In the genomic region with DNA sequence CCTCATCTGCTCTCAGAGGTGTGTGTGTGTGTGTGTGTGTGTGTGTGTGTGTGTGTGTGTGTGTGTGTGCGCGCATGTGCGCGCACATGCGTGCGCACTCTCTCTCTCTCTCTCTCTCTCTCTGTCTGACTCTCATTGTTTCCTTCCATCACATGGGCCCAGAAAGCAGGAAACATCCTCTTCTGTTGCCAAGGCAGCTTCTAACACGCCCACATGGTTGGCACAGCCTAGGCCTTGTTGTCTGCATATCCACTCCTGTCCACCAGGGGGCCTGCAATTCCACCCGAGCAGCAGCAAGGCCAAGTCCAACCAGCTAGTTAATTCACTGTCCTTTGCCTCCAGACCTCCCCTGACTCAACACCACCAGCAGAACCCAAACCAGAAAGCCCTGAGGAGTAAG, we compare ENCODE assay signal across 8 mouse cellular contexts. TPM values are rescaled to one million over a fixed set of nuclear protein-coding genes. Genes with fewer than 3 reads are reported as not detected.
DNase-seq lines count a peak whose midpoint lies in the region; ATAC-seq and TF ChIP-seq lines count a peak whose summit lies in the region.

No protein-coding gene starts in this region.

- no peak for TF ChIP-seq EP300 in liver, embryonic 14.5 days (IDR thresholded peaks at IDR 0.05; ENCODE audit: low read depth)

- peaks cover 17% of the 10 kb centered on the region for H3K27me3 ChIP-seq in forebrain, embryonic 10.5 days (ENCODE audit: poor library complexity, severe bottlenecking)
- H3K27me3 ChIP-seq in heart, embryonic 15.5 days: no peaks in the 10 kb centered on the region
- H3K27me3 ChIP-seq in liver, embryonic 14.5 days (ENCODE audit: control insufficient read depth, insufficient read depth, low read length): no peaks in the 10 kb centered on the region
- no peaks in the 10 kb centered on the region for H3K27me3 ChIP-seq in neural tube, embryonic 12.5 days (replicated peaks)

- peak overlapping the region; percentile 78; the same call in 1 of the 2 replicates for H3K4me3 ChIP-seq in forebrain, embryonic 10.5 days
- H3K4me3 ChIP-seq in heart, embryonic 15.5 days: peak overlapping the region; percentile 81
- peak overlapping the region; percentile 78 to 97 for H3K4me3 ChIP-seq in liver, embryonic 14.5 days (ENCODE audit: insufficient read depth in 1 of 2, low read depth in 2 of 2, low read length in 2 of 2)
- H3K4me3 ChIP-seq in neural tube, embryonic 12.5 days: 0 out of 2 replicates have a peak overlapping the region, but pooled peaks have one; percentile 70

- H3K4me2 ChIP-seq in heart, embryonic 15.5 days: peak overlapping the region; percentile 97
- H3K4me2 ChIP-seq in liver, embryonic 14.5 days (ENCODE audit: low read depth): peak overlapping the region; percentile 98
- H3K4me2 ChIP-seq in neural tube, embryonic 12.5 days (replicated peaks): peak overlapping the region; percentile 93

- peaks cover 58% of the 10 kb centered on the region for H3K4me1 ChIP-seq in forebrain, embryonic 10.5 days
- peaks cover 50% of the 10 kb centered on the region for H3K4me1 ChIP-seq in heart, embryonic 15.5 days (replicated peaks)
- H3K4me1 ChIP-seq in liver, embryonic 14.5 days (replicated peaks; ENCODE audit: control insufficient read depth in 2 of 2, insufficient read depth in 2 of 2, low read length in 1 of 2): peaks cover 9 to 31% of the 10 kb centered on the region in 2 experiments
- peaks cover 51% of the 10 kb centered on the region for H3K4me1 ChIP-seq in neural tube, embryonic 12.5 days

- TF ChIP-seq CTCF in liver, embryonic 14.5 days (IDR thresholded peaks at IDR 0.05; ENCODE audit: low read depth): peak; percentile 99

- no peaks in the 10 kb centered on the region for H3K9me3 ChIP-seq in forebrain, embryonic 10.5 days
- no peaks in the 10 kb centered on the region for H3K9me3 ChIP-seq in heart, embryonic 15.5 days (replicated peaks)
- no peaks in the 10 kb centered on the region for H3K9me3 ChIP-seq in liver, embryonic 14.5 days (ENCODE audit: control insufficient read depth, low read length)
- no peaks in the 10 kb centered on the region for H3K9me3 ChIP-seq in neural tube, embryonic 12.5 days

- peak; percentile 85 to 91 for DNase-seq in CD8-positive naive resting alpha-beta T cell, adult 2 months (ENCODE audit: low read depth in 2 of 2, low spot score in 2 of 2)
- peak; percentile 85 for DNase-seq in c-Kit-positive CD71-negative TER-119-negative erythroid progenitor cells, embryonic 14.5 days (ENCODE audit: low read depth)
- peak; percentile 86 for DNase-seq in forebrain, embryonic 10.5 days (ENCODE audit: extremely low spot score, low spot score)
- peak; percentile 86 to 90 for DNase-seq in kidney, postnatal 25 days
- DNase-seq in liver, embryonic 14.5 days (ENCODE audit: low read depth in 3 of 3, low spot score in 3 of 3): peak; percentile 70 to 76 (median 74)
- peak; percentile 96 for DNase-seq in telencephalon, adult 2 months (ENCODE audit: low read depth, low spot score)

- H3K9ac ChIP-seq in heart, embryonic 15.5 days: no peak overlapping the region
- peak overlapping the region; percentile 91 for H3K9ac ChIP-seq in liver, embryonic 14.5 days (replicated peaks)
- H3K9ac ChIP-seq in neural tube, embryonic 12.5 days: no peak overlapping the region

- 0 out of 2 replicates have a peak overlapping the region, but pooled peaks have one; percentile 3 for H3K27ac ChIP-seq in forebrain, embryonic 10.5 days
- H3K27ac ChIP-seq in heart, embryonic 15.5 days: no peak overlapping the region; the same call in 1 of the 2 replicates
- H3K27ac ChIP-seq in liver, embryonic 14.5 days: no peak overlapping the region
- no peak overlapping the region for H3K27ac ChIP-seq in neural tube, embryonic 12.5 days

- WGBS in forebrain, embryonic 10.5 days: 41% methylated on average over 8 of the region's 8 CpGs
- WGBS in heart, embryonic 15.5 days: 35% methylated on average over 6 of the region's 8 CpGs
- 48% methylated on average over 8 of the region's 8 CpGs for WGBS in liver, embryonic 14.5 days (ENCODE audit: insufficient replicate concordance)
- 42% methylated on average over 6 of the region's 8 CpGs for WGBS in neural tube, embryonic 12.5 days

- peaks cover 46% of the 10 kb centered on the region for H3K36me3 ChIP-seq in forebrain, embryonic 10.5 days (replicated peaks)
- H3K36me3 ChIP-seq in heart, embryonic 15.5 days: peaks cover 33% of the 10 kb centered on the region
- H3K36me3 ChIP-seq in liver, embryonic 14.5 days (replicated peaks; ENCODE audit: control insufficient read depth, insufficient read depth, low read depth): peaks cover 43% of the 10 kb centered on the region
- peaks cover 30% of the 10 kb centered on the region for H3K36me3 ChIP-seq in neural tube, embryonic 12.5 days

- ATAC-seq in heart, embryonic 15.5 days (replicated peaks; ENCODE audit: insufficient number of reproducible peaks, insufficient read depth, low FRiP score, low read depth): peak; percentile 24; the same call in 1 of the 2 replicates
- ATAC-seq in liver, embryonic 14.5 days (ENCODE audit: insufficient read depth): no peak
- ATAC-seq in neural tube, embryonic 12.5 days (ENCODE audit: low FRiP score, low read depth): no peak

RNA-seq across cellular contexts. Expression of gene Mxd3, which starts 2.0 kb away (rescaled TPM):
- polyA plus RNA-seq in forebrain, embryonic 10.5 days (2016; fragmentation: Nextera tagmentation; extraction: Ambion mirVana): 23.0 and 28.5 TPM in 2 replicates
- polyA plus RNA-seq in heart, embryonic 15.5 days (2015; fragmentation: Nextera tagmentation; extraction: Ambion mirVana): 21.8 and 28.7 TPM in 2 replicates
- polyA plus RNA-seq in liver, embryonic 14.5 days (2012; rRNA removed): 32.6 and 32.8 TPM in 2 replicates
- polyA plus RNA-seq in liver, embryonic 14.5 days (2014; fragmentation: Nextera tagmentation; extraction: Ambion mirVana): 23.5 and 26.3 TPM in 2 replicates
- 24.3 and 26.0 TPM in 2 replicates for polyA plus RNA-seq in neural tube, embryonic 12.5 days (2016; fragmentation: Nextera tagmentation; extraction: Ambion mirVana)

RNA-seq across cellular contexts. Expression of gene Rab24, which starts 5.9 kb away (rescaled TPM):
- 67.1 and 76.5 TPM in 2 replicates for polyA plus RNA-seq in forebrain, embryonic 10.5 days (2016; fragmentation: Nextera tagmentation; extraction: Ambion mirVana)
- polyA plus RNA-seq in heart, embryonic 15.5 days (2015; fragmentation: Nextera tagmentation; extraction: Ambion mirVana): 63.9 and 74.2 TPM in 2 replicates
- 42.3 and 47.1 TPM in 2 replicates for polyA plus RNA-seq in liver, embryonic 14.5 days (2012; rRNA removed)
- polyA plus RNA-seq in liver, embryonic 14.5 days (2014; fragmentation: Nextera tagmentation; extraction: Ambion mirVana): 43.9 and 50.7 TPM in 2 replicates
- 100.0 and 109 TPM in 2 replicates for polyA plus RNA-seq in neural tube, embryonic 12.5 days (2016; fragmentation: Nextera tagmentation; extraction: Ambion mirVana)

RNA-seq across cellular contexts. Expression of gene Prelid1, which starts 7.3 kb away (rescaled TPM):
- 502 and 512 TPM in 2 replicates for polyA plus RNA-seq in forebrain, embryonic 10.5 days (2016; fragmentation: Nextera tagmentation; extraction: Ambion mirVana)
- polyA plus RNA-seq in heart, embryonic 15.5 days (2015; fragmentation: Nextera tagmentation; extraction: Ambion mirVana): 285 and 333 TPM in 2 replicates
- polyA plus RNA-seq in liver, embryonic 14.5 days (2012; rRNA removed): 129 and 130 TPM in 2 replicates
- polyA plus RNA-seq in liver, embryonic 14.5 days (2014; fragmentation: Nextera tagmentation; extraction: Ambion mirVana): 230 and 238 TPM in 2 replicates
- polyA plus RNA-seq in neural tube, embryonic 12.5 days (2016; fragmentation: Nextera tagmentation; extraction: Ambion mirVana): 321 and 339 TPM in 2 replicates

RNA-seq across cellular contexts. Expression of gene Lman2, which starts 35.0 kb away (rescaled TPM):
- 97.8 and 100 TPM in 2 replicates for polyA plus RNA-seq in forebrain, embryonic 10.5 days (2016; fragmentation: Nextera tagmentation; extraction: Ambion mirVana)
- 71.6 and 88.3 TPM in 2 replicates for polyA plus RNA-seq in heart, embryonic 15.5 days (2015; fragmentation: Nextera tagmentation; extraction: Ambion mirVana)
- 34.6 and 35.3 TPM in 2 replicates for polyA plus RNA-seq in liver, embryonic 14.5 days (2012; rRNA removed)
- polyA plus RNA-seq in liver, embryonic 14.5 days (2014; fragmentation: Nextera tagmentation; extraction: Ambion mirVana): 50.3 and 51.6 TPM in 2 replicates
- 82.0 and 86.1 TPM in 2 replicates for polyA plus RNA-seq in neural tube, embryonic 12.5 days (2016; fragmentation: Nextera tagmentation; extraction: Ambion mirVana)

RNA-seq across cellular contexts. Expression of gene Rgs14, which starts 41.9 kb away (rescaled TPM):
- 0.34 and 0.58 TPM in 2 replicates for polyA plus RNA-seq in forebrain, embryonic 10.5 days (2016; fragmentation: Nextera tagmentation; extraction: Ambion mirVana)
- 0.42 and 1.9 TPM in 2 replicates for polyA plus RNA-seq in heart, embryonic 15.5 days (2015; fragmentation: Nextera tagmentation; extraction: Ambion mirVana)
- polyA plus RNA-seq in liver, embryonic 14.5 days (2012; rRNA removed): 1.4 and 1.6 TPM in 2 replicates
- polyA plus RNA-seq in liver, embryonic 14.5 days (2014; fragmentation: Nextera tagmentation; extraction: Ambion mirVana): 1.3 and 1.7 TPM in 2 replicates
- 0.52 and 1.0 TPM in 2 replicates for polyA plus RNA-seq in neural tube, embryonic 12.5 days (2016; fragmentation: Nextera tagmentation; extraction: Ambion mirVana)
